Mouse (Mus musculus): Measurements from ENCODE around the gene Fat3.

The Fat3 gene

GRCm38 (mm10) chr9:16310855-16311848 lies 189.9 kb downstream of the Fat3 start:
- no peak for DNase-seq (ENCODE audit: low spot score)

GRCm38 (mm10) chr9:16310305-16310704 lies 190.8 kb downstream of the Fat3 start:
- no peak for DNase-seq (ENCODE audit: low spot score)

- no peak for DNase-seq (ENCODE audit: low spot score)
Observed at GRCm38 (mm10) chr9:16307789-16308188, 193.3 kb downstream of the Fat3 start.

- no peak for DNase-seq (ENCODE audit: low spot score)
Observed at GRCm38 (mm10) chr9:16306222-16306621, 194.9 kb downstream of the Fat3 start.

- no peak for DNase-seq (ENCODE audit: low spot score)
Observed at GRCm38 (mm10) chr9:16305396-16306086, 195.5 kb downstream of the Fat3 start.

- no peak for DNase-seq (ENCODE audit: low spot score)
Observed at GRCm38 (mm10) chr9:16304949-16305348, 196.1 kb downstream of the Fat3 start.

GRCm38 (mm10) chr9:16302484-16302883 lies 198.6 kb downstream of the Fat3 start:
- no peak for DNase-seq (ENCODE audit: low spot score)

GRCm38 (mm10) chr9:16297935-16298334 lies 203.2 kb downstream of the Fat3 start:
- DNase-seq (ENCODE audit: low spot score) = no peak

GRCm38 (mm10) chr9:16293928-16294806 lies 206.9 kb downstream of the Fat3 start:
- no peak for DNase-seq (ENCODE audit: low spot score)

GRCm38 (mm10) chr9:16292492-16292891 lies 208.6 kb downstream of the Fat3 start:
- DNase-seq (ENCODE audit: low spot score) = no peak

- no peak for DNase-seq (ENCODE audit: low spot score)
Observed at GRCm38 (mm10) chr9:16290911-16291310, 210.2 kb downstream of the Fat3 start.

- DNase-seq (ENCODE audit: low spot score) = no peak
Observed at GRCm38 (mm10) chr9:16283033-16283432, 218.1 kb downstream of the Fat3 start.

- DNase-seq (ENCODE audit: low spot score) = no peak
Observed at GRCm38 (mm10) chr9:16282291-16282804, 218.7 kb downstream of the Fat3 start.

- no peak for DNase-seq (ENCODE audit: low spot score)
Observed at GRCm38 (mm10) chr9:16275589-16275988, 225.5 kb downstream of the Fat3 start.

- no peak for DNase-seq (ENCODE audit: low spot score)
Observed at GRCm38 (mm10) chr9:16274130-16274529, 227.0 kb downstream of the Fat3 start.

GRCm38 (mm10) chr9:16272810-16273209 lies 228.3 kb downstream of the Fat3 start:
- no peak for DNase-seq (ENCODE audit: low spot score)

- DNase-seq (ENCODE audit: low spot score) = no peak
Observed at GRCm38 (mm10) chr9:16270768-16271114, 230.3 kb downstream of the Fat3 start.

GRCm38 (mm10) chr9:16270056-16270767 lies 230.9 kb downstream of the Fat3 start:
- no peak for DNase-seq (ENCODE audit: low spot score)

- DNase-seq (ENCODE audit: low spot score) = no peak
Observed at GRCm38 (mm10) chr9:16265519-16265918, 235.6 kb downstream of the Fat3 start.

- DNase-seq (ENCODE audit: low spot score) = no peak
Observed at GRCm38 (mm10) chr9:16257241-16257840, 243.7 kb downstream of the Fat3 start.
